ENCODE assay signal across 10 mouse cellular contexts in genomic region chr7:79311420-79311988, GRCm38 (mm10). TPM values are rescaled to one million over a fixed set of nuclear protein-coding genes. Genes with fewer than 3 reads are reported as not detected.
DNase-seq lines count a peak whose midpoint lies in the region; ATAC-seq lines count a peak whose summit lies in the region.
"Had no signal": no experiment of that assay in that cellular context is flagged by ENCODE, and none has a peak within 500 bp of the region (broad histone marks: within the 10 kb centered on the region; RNA-seq: fewer than 3 reads in every experiment).

No protein-coding gene starts in this region.

- H3K27ac ChIP-seq in hindbrain, embryonic 14.5 days = peak overlapping the region; percentile 53; the same call in 1 of the 2 replicates
- H3K27ac ChIP-seq in hindbrain, embryonic 12.5 days = no peak overlapping the region
- peak overlapping the region; percentile 54; the same call in 1 of the 2 replicates for H3K27ac ChIP-seq in neural tube, embryonic 13.5 days (replicated peaks)

- ATAC-seq in hindbrain, embryonic 14.5 days (ENCODE audit: low FRiP score) = no peak
- no peak for ATAC-seq in hindbrain, embryonic 12.5 days (ENCODE audit: low FRiP score)
- ATAC-seq in neural tube, embryonic 13.5 days (ENCODE audit: low read depth) = no peak

- H3K4me2 ChIP-seq in hindbrain, embryonic 14.5 days (replicated peaks) = no peak overlapping the region
- H3K4me2 ChIP-seq in hindbrain, embryonic 12.5 days (replicated peaks) = no peak overlapping the region
- no peak overlapping the region for H3K4me2 ChIP-seq in neural tube, embryonic 13.5 days
- H3K4me2 ChIP-seq: lung, embryonic 14.5 days had no signal

- intact Hi-C loops in heart, postnatal 25 days (cut with DNase I) = no loop called here

- no peak overlapping the region for H3K4me3 ChIP-seq in hindbrain, embryonic 14.5 days (replicated peaks; ENCODE audit: low read length)
- no peak overlapping the region for H3K4me3 ChIP-seq in hindbrain, embryonic 12.5 days
- no peak overlapping the region for H3K4me3 ChIP-seq in neural tube, embryonic 13.5 days

- no peaks in the 10 kb centered on the region for H3K27me3 ChIP-seq in hindbrain, embryonic 14.5 days (ENCODE audit: control insufficient read depth, insufficient read depth, low read length)
- no peaks in the 10 kb centered on the region for H3K27me3 ChIP-seq in hindbrain, embryonic 12.5 days
- H3K27me3 ChIP-seq in neural tube, embryonic 13.5 days = no peaks in the 10 kb centered on the region

- WGBS in hindbrain, embryonic 14.5 days = 89% methylated on average over 5 of the region's 5 CpGs
- WGBS in hindbrain, embryonic 12.5 days = 94% methylated on average over 5 of the region's 5 CpGs
- 91% methylated on average over 5 of the region's 5 CpGs for WGBS in neural tube, embryonic 13.5 days

- no peak overlapping the region for H3K9ac ChIP-seq in hindbrain, embryonic 14.5 days
- no peak overlapping the region for H3K9ac ChIP-seq in hindbrain, embryonic 12.5 days
- no peak overlapping the region for H3K9ac ChIP-seq in neural tube, embryonic 13.5 days
- H3K9ac ChIP-seq: lung, embryonic 14.5 days had no signal

- no peak for DNase-seq in hindbrain, embryonic 14.5 days (ENCODE audit: low spot score)
- DNase-seq in neural tube, embryonic 10.5 days (ENCODE audit: extremely low spot score, low spot score) = no peak
- DNase-seq in heart, postnatal 25 days (ENCODE audit: low spot score) = peak; percentile 23
- DNase-seq in cerebellum, adult 11 months = no peak
- DNase-seq in kidney, adult 11 months = no peak
- DNase-seq: kidney, adult 8-10 months; lung, embryonic 14.5 days; right cerebral cortex, postnatal 14 days had no signal

- no peaks in the 10 kb centered on the region for H3K9me3 ChIP-seq in hindbrain, embryonic 14.5 days (ENCODE audit: control insufficient read depth, low read length)
- H3K9me3 ChIP-seq in hindbrain, embryonic 12.5 days (replicated peaks) = no peaks in the 10 kb centered on the region
- no peaks in the 10 kb centered on the region for H3K9me3 ChIP-seq in neural tube, embryonic 13.5 days

- peaks cover 65% of the 10 kb centered on the region for H3K4me1 ChIP-seq in hindbrain, embryonic 14.5 days (replicated peaks; ENCODE audit: control insufficient read depth, insufficient read depth, low read length)
- peaks cover 66% of the 10 kb centered on the region for H3K4me1 ChIP-seq in hindbrain, embryonic 12.5 days
- peaks cover 86% of the 10 kb centered on the region for H3K4me1 ChIP-seq in neural tube, embryonic 13.5 days (replicated peaks)

- no peaks in the 10 kb centered on the region; the same call in 1 of the 2 replicates for H3K36me3 ChIP-seq in hindbrain, embryonic 14.5 days (replicated peaks; ENCODE audit: control insufficient read depth, insufficient read depth)
- H3K36me3 ChIP-seq in hindbrain, embryonic 12.5 days = 0 out of 2 replicates have a peak, but pooled peaks cover 4% of the 10 kb centered on the region
- no peaks in the 10 kb centered on the region for H3K36me3 ChIP-seq in neural tube, embryonic 13.5 days

RNA-seq across cellular contexts. Expression of gene Abhd2, which starts 38.5 kb away (rescaled TPM):
- polyA plus RNA-seq in hindbrain, embryonic 14.5 days (2014; fragmentation: Nextera tagmentation; extraction: Ambion mirVana) = 25.1 and 26.8 TPM in 2 replicates
- 14.3 and 17.7 TPM in 2 replicates for polyA plus RNA-seq in hindbrain, embryonic 12.5 days (2016; fragmentation: Nextera tagmentation; extraction: Ambion mirVana)
- polyA plus RNA-seq in neural tube, embryonic 13.5 days (2015; fragmentation: Nextera tagmentation; extraction: Ambion mirVana) = 15.7 and 16.7 TPM in 2 replicates
- 10 to 100 TPM; 30.4 to 41.5 TPM for total RNA-seq in heart, postnatal 25 days (2021)
